Mouse (Mus musculus): Measurements from ENCODE around the gene Ucp1.

GRCm38 (mm10) chr8:83320543-83320942 lies 30.4 kb downstream of the Ucp1 start:
- TF ChIP-seq CTCF (conservative IDR thresholded peaks at IDR 0.05 in 1 of 2, IDR thresholded peaks at IDR 0.05 in 1 of 2; ENCODE audit: low read depth in 2 of 2, low read length in 2 of 2) = no peak
- no peak for TF ChIP-seq POLR2A (IDR thresholded peaks at IDR 0.05; ENCODE audit: low read depth, low read length)
- TF ChIP-seq EP300 (IDR thresholded peaks at IDR 0.05; ENCODE audit: low read length) = no peak
- no peak for TF ChIP-seq JUND (conservative IDR thresholded peaks at IDR 0.05; ENCODE audit: low read depth, low read length)
